Mouse (Mus musculus) embryonic fibroblast, embryonic 13.5 days (primary cell): ENCODE measurements around the gene Gm28038.

Experiments used
- CTCF ChIP-seq: IDR thresholded peaks from 2 replicates; pipeline ENCODE4 v1.5.1; 2011; ENCODE audit warnings: mild to moderate bottlenecking, control low read depth, low read length, moderate library complexity, borderline replicate concordance; ENCODE audit not compliant: insufficient read depth
- POLR2A ChIP-seq: IDR thresholded peaks from 2 replicates; pipeline ENCODE4 v1.6.1; 2011; ENCODE audit warnings: low read depth, mild to moderate bottlenecking, control low read depth, low read length, moderate library complexity

GRCm38 (mm10) chr2:30247681-30248080 lies 33.2 kb upstream of the Gm28038 start:
- TF ChIP-seq CTCF (no peak), POLR2A (no peak)
